Mouse (Mus musculus): ENCODE results near the gene Hexim1.

GRCm38 (mm10) chr11:103168690-103169390 is 52.8 kb downstream of the Hexim1 start:
- TF ChIP-seq POLR2A (IDR thresholded peaks at IDR 0.05; ENCODE audit: control insufficient read depth, low read depth, low read length): no peak
- TF ChIP-seq CTCF (IDR thresholded peaks at IDR 0.05; ENCODE audit: control insufficient read depth, insufficient read depth, insufficient replicate concordance, low read depth, low read length): peak; percentile 87; the same call in 1 of the 2 replicates
